Mouse (Mus musculus) layer of hippocampus, adult 2 months (tissue): ENCODE results near the gene Smarcd3. TPM values are rescaled to one million over a fixed set of nuclear protein-coding genes. Genes with fewer than 3 reads are reported as not detected.

Experiments
- DNase-seq, 2 experiments: peaks; one replicate each; pipeline ENCODE4 v3.0.0; 2022; ENCODE audit warnings: low spot score in 2 of 2
- H3K27ac ChIP-seq: fragments of 200-600 bp; 2 replicates; pipeline ENCODE4 v1.8.1; 2022
- H3K4me3 ChIP-seq: fragments of 200-600 bp; 2 replicates; pipeline ENCODE4 v1.8.1; 2022; ENCODE audit warnings: mild to moderate bottlenecking
- CTCF ChIP-seq: fragments of 200-600 bp; conservative IDR thresholded peaks from 2 replicates; pipeline ENCODE4 v1.8.1; 2022; ENCODE audit warnings: antibody characterized with exemption, mild to moderate bottlenecking, moderate library complexity
- long read RNA-seq, 2 experiments: library from polyadenylated mRNA; stranded (forward); transcript quantifications; one replicate each; pipeline ENCODE4 v2.0.0; 2021; ENCODE audit warnings: borderline mapping rate in 2 of 2
- total RNA-seq, 2 experiments: library from RNA; stranded (reverse); gene quantifications; 2 replicates each; pipeline ENCODE4 v1.2.3; 2021

Smarcd3 gene
- total RNA-seq = 10 to 100 TPM; 88.7 to 90.9 TPM
- long read RNA-seq, experiment 1, transcript Smarcd3-201 (13 exons, 1,735 nt) = minor isoform, 5 of 76 reads
- long read RNA-seq, experiment 1, transcript Smarcd3-208 (14 exons, 1,712 nt) = major isoform, 51 of 76 reads
- long read RNA-seq, experiment 1, partial matches to known transcripts = 13 of 76 reads
- long read RNA-seq, experiment 1, other reads (novel, unspliced or antisense) = 7 of 76 reads
- long read RNA-seq, experiment 2, transcript Smarcd3-208 (14 exons, 1,712 nt) = major isoform, 85 of 106 reads
- long read RNA-seq, experiment 2, transcript Smarcd3-201 (13 exons, 1,735 nt) = minor isoform, 5 of 106 reads
- long read RNA-seq, experiment 2, partial matches to known transcripts = 13 of 106 reads
- long read RNA-seq, experiment 2, other reads (novel, unspliced or antisense) = 3 of 106 reads

GRCm38 (mm10) chr5:24623986-24624821, at the start of gene Smarcd3:
Gene Smarcd3, minus strand, starts transcription at chr5:24624411.
- DNase-seq = peak; percentile 80 to 88
- peak within 1 kb of the TSS; percentile 55 for H3K4me3 ChIP-seq
- no peak for TF ChIP-seq CTCF
- H3K27ac ChIP-seq = peak within 1 kb of the TSS; percentile 94

GRCm38 (mm10) chr5:24661457-24661856, 37.2 kb upstream of the Smarcd3 start:
- H3K27ac ChIP-seq = no peak overlapping the region
- DNase-seq = no peak
- H3K4me3 ChIP-seq = no peak overlapping the region
- TF ChIP-seq CTCF = no peak

- no peak for TF ChIP-seq CTCF
- no peak overlapping the region for H3K27ac ChIP-seq
- DNase-seq = no peak
- no peak overlapping the region for H3K4me3 ChIP-seq
These were observed 35.7 kb upstream of the Smarcd3 start for GRCm38 (mm10) chr5:24659708-24660423.

GRCm38 (mm10) chr5:24657113-24657512, 32.9 kb upstream of the Smarcd3 start:
- no peak overlapping the region for H3K27ac ChIP-seq
- no peak overlapping the region for H3K4me3 ChIP-seq
- TF ChIP-seq CTCF = no peak
- DNase-seq = peak; percentile 34 to 61

GRCm38 (mm10) chr5:24654491-24654890, 30.3 kb upstream of the Smarcd3 start:
- no peak for TF ChIP-seq CTCF
- Histone ChIP-seq H3K27ac (no peak overlapping the region), H3K4me3 (no peak overlapping the region)
- no peak for DNase-seq

- no peak for TF ChIP-seq CTCF
- H3K27ac ChIP-seq = no peak overlapping the region
- H3K4me3 ChIP-seq = no peak overlapping the region
- no peak for DNase-seq
These were observed 28.6 kb upstream of the Smarcd3 start for GRCm38 (mm10) chr5:24652780-24653179.

- Histone ChIP-seq H3K4me3 (no peak overlapping the region), H3K27ac (no peak overlapping the region)
- TF ChIP-seq CTCF = peak; percentile 99
- DNase-seq = peak; percentile 78 to 95
These were observed 27.8 kb upstream of the Smarcd3 start for GRCm38 (mm10) chr5:24651768-24652752.

- Histone ChIP-seq H3K27ac (no peak overlapping the region), H3K4me3 (no peak overlapping the region)
- DNase-seq = no peak
- TF ChIP-seq CTCF = no peak
These were observed 27.1 kb upstream of the Smarcd3 start for GRCm38 (mm10) chr5:24651356-24651755.

- TF ChIP-seq CTCF = no peak
- no peak overlapping the region for H3K27ac ChIP-seq
- no peak for DNase-seq
- no peak overlapping the region for H3K4me3 ChIP-seq
These were observed 25.5 kb upstream of the Smarcd3 start for GRCm38 (mm10) chr5:24649701-24650100.

GRCm38 (mm10) chr5:24649231-24649630, 25.0 kb upstream of the Smarcd3 start:
- DNase-seq = no peak
- TF ChIP-seq CTCF = no peak
- Histone ChIP-seq H3K27ac (no peak overlapping the region), H3K4me3 (no peak overlapping the region)

- DNase-seq = no peak
- TF ChIP-seq CTCF = no peak
- no peak overlapping the region for H3K27ac ChIP-seq
- H3K4me3 ChIP-seq = no peak overlapping the region
These were observed 21.2 kb upstream of the Smarcd3 start for GRCm38 (mm10) chr5:24645454-24645853.

- peak in 1 of 2 experiments; percentile 35 for DNase-seq
- no peak for TF ChIP-seq CTCF
- Histone ChIP-seq H3K4me3 (no peak overlapping the region), H3K27ac (no peak overlapping the region)
These were observed 14.9 kb upstream of the Smarcd3 start for GRCm38 (mm10) chr5:24639081-24639480.
